Mouse (Mus musculus): Measurements from ENCODE around the gene Ddx49. TPM values are rescaled to one million over a fixed set of nuclear protein-coding genes. Genes with fewer than 3 reads are reported as not detected.
A peak's percentile ranks its signal among the peaks of the same experiment; 100 is the strongest.

Gene Ddx49
- total and polyA plus RNA-seq, 3 experiments = 21.6 to 26.4 (median 24.3) TPM

- no peak within 1 kb of the TSS for H3K27ac ChIP-seq
Measured at GRCm38 (mm10) chr8:70329124-70329834, 27.0 kb upstream of the Ddx49 start, which contains the start of gene Gdf1. Gene Gdf1 (plus strand): TSS chr8:70329817.

DNA sequence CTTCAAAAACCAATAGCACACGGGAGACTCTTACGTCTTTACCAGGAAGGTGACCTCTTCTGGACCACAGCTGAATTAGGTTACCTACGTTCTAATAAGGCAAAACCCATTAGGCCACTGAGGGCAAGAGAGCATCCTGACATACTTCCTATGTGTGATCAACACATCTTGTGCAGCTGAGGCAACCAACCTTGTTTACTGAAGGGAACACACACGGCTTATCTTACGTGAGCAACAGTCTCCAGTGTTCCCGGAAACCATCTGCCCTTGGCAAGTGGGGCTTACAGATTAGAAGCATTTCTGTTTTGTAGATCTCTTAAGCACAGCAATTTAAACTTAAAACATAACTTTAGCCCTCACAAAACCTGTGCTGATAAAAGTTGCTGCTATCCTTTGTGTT lies 25.2 kb upstream of the Ddx49 start:
- no peaks in the 10 kb centered on the region for H3K79me2 ChIP-seq (replicated peaks; ENCODE audit: control insufficient read depth, insufficient read depth, low read length)
- H3K27me3 ChIP-seq (ENCODE audit: control insufficient read depth, insufficient read depth, low read length) = no peaks in the 10 kb centered on the region
- no peaks in the 10 kb centered on the region for H3K36me3 ChIP-seq (ENCODE audit: control insufficient read depth, insufficient read depth, low read length)
- no peak for DNase-seq
- no peaks in the 10 kb centered on the region for H3K4me1 ChIP-seq (ENCODE audit: control insufficient read depth, insufficient read depth, low read length)
- no peak overlapping the region for H3K9ac ChIP-seq (ENCODE audit: low read depth, low read length)
- no peak overlapping the region for H3K4me3 ChIP-seq
- 81% methylated on average over 6 of the region's 6 CpGs for WGBS
- H3K27ac ChIP-seq = no peak overlapping the region
- intact Hi-C loops (cut with DNase I) = no loop called here
- TF ChIP-seq POLR2A (IDR thresholded peaks at IDR 0.05; ENCODE audit: insufficient read depth, low read depth, low read length) (no peak), CTCF (IDR thresholded peaks at IDR 0.05) (no peak), EP300 (IDR thresholded peaks at IDR 0.05; ENCODE audit: insufficient read depth, low read depth, low read length) (no peak)

More at GRCm38 (mm10) chr8:70329124-70329834, 27.0 kb upstream of the Ddx49 start, which contains the start of gene Gdf1:
- intact Hi-C loops (cut with DNase I) = no loop called here
- Histone ChIP-seq H3K4me3 (no peak within 1 kb of the TSS), H3K27me3 (ENCODE audit: control insufficient read depth, insufficient read depth, low read length) (no peaks in the 10 kb centered on the region), H3K79me2 (replicated peaks; ENCODE audit: control insufficient read depth, insufficient read depth, low read length) (no peaks in the 10 kb centered on the region), H3K9ac (ENCODE audit: low read depth, low read length) (no peak within 1 kb of the TSS), H3K36me3 (ENCODE audit: control insufficient read depth, insufficient read depth, low read length) (no peaks in the 10 kb centered on the region), H3K4me1 (ENCODE audit: control insufficient read depth, insufficient read depth, low read length) (no peaks in the 10 kb centered on the region)
- DNase-seq = no peak
- WGBS = 34% methylated on average over 14 of the region's 14 CpGs
- no peak for TF ChIP-seq EP300 (IDR thresholded peaks at IDR 0.05; ENCODE audit: insufficient read depth, low read depth, low read length)
- no peak for TF ChIP-seq CTCF (IDR thresholded peaks at IDR 0.05)

DNA sequence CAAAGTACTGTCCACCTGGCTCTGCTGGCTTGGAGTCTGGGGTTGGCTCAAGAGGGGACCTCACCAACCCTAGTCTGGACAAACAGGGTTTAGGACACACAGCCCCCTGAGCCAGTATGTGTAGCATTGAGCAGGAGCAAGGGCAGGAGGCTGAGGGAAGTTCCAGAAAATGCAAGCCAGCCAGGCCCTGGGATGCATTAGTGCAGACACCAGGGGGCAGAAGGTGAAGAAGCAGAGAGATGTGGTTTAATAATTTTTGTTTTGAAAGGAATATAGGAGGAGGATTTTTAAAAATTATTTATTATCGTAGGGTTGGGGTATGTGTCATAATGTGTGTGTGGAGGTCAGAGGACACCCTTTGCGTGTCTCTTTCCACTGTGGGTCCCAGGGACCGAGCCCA lies 21.4 kb upstream of the Ddx49 start:
- no peak overlapping the region for H3K4me3 ChIP-seq
- H3K4me1 ChIP-seq (ENCODE audit: control insufficient read depth, insufficient read depth, low read length) = no peaks in the 10 kb centered on the region
- TF ChIP-seq EP300 (IDR thresholded peaks at IDR 0.05; ENCODE audit: insufficient read depth, low read depth, low read length) (no peak), CTCF (IDR thresholded peaks at IDR 0.05) (0 out of 2 replicates have a peak, but pooled peaks have one; percentile 8)
- no peak for DNase-seq
- H3K36me3 ChIP-seq (ENCODE audit: control insufficient read depth, insufficient read depth, low read length) = no peaks in the 10 kb centered on the region
- WGBS = 93% methylated on average over 3 of the region's 3 CpGs
- no peaks in the 10 kb centered on the region for H3K27me3 ChIP-seq (ENCODE audit: control insufficient read depth, insufficient read depth, low read length)
- no peaks in the 10 kb centered on the region for H3K79me2 ChIP-seq (replicated peaks; ENCODE audit: control insufficient read depth, insufficient read depth, low read length)
- intact Hi-C loops (cut with DNase I) = no loop called here
- H3K27ac ChIP-seq = no peak overlapping the region
- no peak overlapping the region for H3K9ac ChIP-seq (ENCODE audit: low read depth, low read length)

GRCm38 (mm10) chr8:70317872-70318271 lies 15.6 kb upstream of the Ddx49 start:
- H3K4me1 ChIP-seq (ENCODE audit: control insufficient read depth, insufficient read depth, low read length) = no peaks in the 10 kb centered on the region
- DNase-seq = no peak
- no peak for TF ChIP-seq POLR2A (IDR thresholded peaks at IDR 0.05; ENCODE audit: insufficient read depth, low read depth, low read length)
- no peak for TF ChIP-seq EP300 (IDR thresholded peaks at IDR 0.05; ENCODE audit: insufficient read depth, low read depth, low read length)
- TF ChIP-seq CTCF (IDR thresholded peaks at IDR 0.05) = no peak
- no peak overlapping the region for H3K4me3 ChIP-seq
- H3K27ac ChIP-seq = no peak overlapping the region
- no peaks in the 10 kb centered on the region for H3K79me2 ChIP-seq (replicated peaks; ENCODE audit: control insufficient read depth, insufficient read depth, low read length)
- H3K9ac ChIP-seq (ENCODE audit: low read depth, low read length) = no peak overlapping the region
- WGBS = 87% methylated on average over 5 of the region's 5 CpGs
- H3K36me3 ChIP-seq (ENCODE audit: control insufficient read depth, insufficient read depth, low read length) = no peaks in the 10 kb centered on the region
- no peaks in the 10 kb centered on the region for H3K27me3 ChIP-seq (ENCODE audit: control insufficient read depth, insufficient read depth, low read length)
- intact Hi-C loops (cut with DNase I) = no loop called here

- Histone ChIP-seq H3K79me2 (replicated peaks; ENCODE audit: control insufficient read depth, insufficient read depth, low read length) (no peaks in the 10 kb centered on the region), H3K4me3 (no peak overlapping the region; the same call in 1 of the 2 replicates), H3K9ac (ENCODE audit: low read depth, low read length) (no peak overlapping the region), H3K27me3 (ENCODE audit: control insufficient read depth, insufficient read depth, low read length) (no peaks in the 10 kb centered on the region), H3K27ac (no peak overlapping the region), H3K4me1 (ENCODE audit: control insufficient read depth, insufficient read depth, low read length) (no peaks in the 10 kb centered on the region), H3K36me3 (ENCODE audit: control insufficient read depth, insufficient read depth, low read length) (no peaks in the 10 kb centered on the region)
- intact Hi-C loops (cut with DNase I) = no loop called here
- TF ChIP-seq CTCF (IDR thresholded peaks at IDR 0.05) (no peak), EP300 (IDR thresholded peaks at IDR 0.05; ENCODE audit: insufficient read depth, low read depth, low read length) (no peak), POLR2A (IDR thresholded peaks at IDR 0.05; ENCODE audit: insufficient read depth, low read depth, low read length) (no peak)
- WGBS = 35% methylated on average over 15 of the region's 15 CpGs
- no peak for DNase-seq
Measured at GRCm38 (mm10) chr8:70316511-70317504, 14.5 kb upstream of the Ddx49 start.

All from heart, adult 2 months (tissue).